Mouse (Mus musculus) hindbrain, embryonic 11.5 days (tissue): Measurements from ENCODE around the gene Ildr2. TPM values are rescaled to one million over a fixed set of nuclear protein-coding genes. Genes with fewer than 3 reads are reported as not detected.

Source experiments
- ATAC-seq: fragments of 200-750 bp; cut with Nextera tagmentation; 2 replicates; pipeline ENCODE4 v1.8.0; 2017; ENCODE audit warnings: mild to moderate bottlenecking, moderate TSS enrichment, moderate library complexity; ENCODE audit not compliant: low FRiP score
- DNase-seq: peaks from one replicate; pipeline ENCODE4 v3.0.0-alpha.2; 2015; ENCODE audit warnings: low spot score
- H3K27ac ChIP-seq: fragments of 300-500 bp; sonication (generic); 2 replicates; pipeline ENCODE4 v1.5.1; 2014; ENCODE audit warnings: mild to moderate bottlenecking, low read depth, low read length
- H3K27me3 ChIP-seq: fragments of 300-500 bp; sonication (generic); 2 replicates; pipeline ENCODE4 v1.6.1; 2014; ENCODE audit warnings: mild to moderate bottlenecking, low read length, moderate library complexity, mixed read lengths; ENCODE audit not compliant: control insufficient read depth, insufficient read depth
- H3K36me3 ChIP-seq: fragments of 300-500 bp; sonication (generic); 2 replicates; pipeline ENCODE4 v1.6.1; 2014; ENCODE audit warnings: mild to moderate bottlenecking, low read length, moderate library complexity, mixed read lengths; ENCODE audit not compliant: control insufficient read depth, insufficient read depth
- H3K4me1 ChIP-seq: fragments of 300-500 bp; sonication (generic); replicated peaks from 2 replicates; pipeline ENCODE4 v1.6.1; 2014; ENCODE audit warnings: low read length, mixed read lengths; ENCODE audit not compliant: control insufficient read depth, insufficient read depth
- H3K4me2 ChIP-seq: fragments of 300-500 bp; sonication (generic); replicated peaks from 2 replicates; pipeline ENCODE4 v1.6.1; 2014; ENCODE audit warnings: mild to moderate bottlenecking, low read depth, low read length
- H3K4me3 ChIP-seq: fragments of 300-500 bp; sonication (generic); 2 replicates; pipeline ENCODE4 v1.5.1; 2014; ENCODE audit warnings: low read depth, low read length
- H3K9ac ChIP-seq: fragments of 300-500 bp; sonication (generic); 2 replicates; pipeline ENCODE4 v1.6.1; 2014; ENCODE audit warnings: low read depth, low read length
- H3K9me3 ChIP-seq: fragments of 300-500 bp; sonication (generic); 2 replicates; pipeline ENCODE4 v1.6.1; 2016; ENCODE audit warnings: low read length; ENCODE audit not compliant: control insufficient read depth
- WGBS: fragments of 180-500 bp; shearing (Covaris S2); extraction: QIAGEN DNeasy Blood & Tissue Kit; methylation state at CpG from one replicate; pipeline ENCODE4 v1.1.7; 2014; 5-methylcytosine and 5-hydroxymethylcytosine counted together
- polyA plus RNA-seq: library from polyadenylated mRNA; unstranded; fragments of >200 nt; fragmentation: Nextera tagmentation; extraction: Ambion mirVana; gene quantifications from 2 replicates; pipeline ENCODE4 v1.2.1, GENCODE M21; 2014

The Ildr2 gene
- polyA plus RNA-seq, 1 experiment from 2014 or later = 7.2 TPM

DNA sequence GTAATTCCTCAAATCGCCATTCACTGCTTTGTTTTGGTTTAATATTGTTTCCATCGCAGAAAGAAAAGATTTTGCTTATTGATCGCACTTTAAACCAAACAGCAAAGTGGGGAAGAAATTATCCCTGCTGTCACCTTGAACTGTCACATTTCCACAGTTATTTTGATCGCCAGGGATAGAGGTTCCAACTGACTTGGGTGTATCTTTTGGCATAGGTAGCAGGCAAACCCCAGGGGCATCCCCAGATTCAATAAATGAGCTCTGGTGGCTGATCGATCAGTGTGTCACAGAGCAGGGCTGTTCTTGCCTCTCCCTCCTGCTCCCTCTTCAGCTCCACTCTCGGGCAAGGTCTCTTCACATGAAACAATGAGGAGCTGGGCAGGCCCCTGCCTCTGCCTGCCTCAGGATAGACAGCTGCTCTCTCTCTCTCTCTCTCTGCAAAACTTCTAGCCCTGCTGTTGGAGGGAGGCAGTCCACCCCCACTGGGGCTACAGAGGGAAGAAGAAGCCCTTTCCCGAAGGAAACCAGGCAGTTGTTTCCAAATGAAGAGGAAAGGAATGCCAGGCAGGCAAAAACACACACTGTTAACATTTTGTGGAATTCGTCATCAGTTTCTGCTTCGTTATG lies 25.8 kb downstream of the Ildr2 start:
- H3K36me3 ChIP-seq = no peaks in the 10 kb centered on the region
- 21% methylated on average over 9 of the region's 9 CpGs for WGBS
- H3K4me2 ChIP-seq = no peak overlapping the region
- peaks cover 23% of the 10 kb centered on the region for H3K4me1 ChIP-seq
- no peaks in the 10 kb centered on the region for H3K9me3 ChIP-seq
- DNase-seq (peak; percentile 63), ATAC-seq (peak; percentile 19; the same call in 1 of the 2 replicates)
- H3K27ac ChIP-seq = peak overlapping the region; percentile 85
- no peaks in the 10 kb centered on the region for H3K27me3 ChIP-seq
- H3K9ac ChIP-seq = 0 out of 2 replicates have a peak overlapping the region, but pooled peaks have one; percentile 2
- H3K4me3 ChIP-seq = no peak overlapping the region

GRCm38 (mm10) chr1:166280566-166280965 lies 26.6 kb downstream of the Ildr2 start:
- DNase-seq (peak; percentile 82), ATAC-seq (peak; percentile 50)
- no peaks in the 10 kb centered on the region for H3K27me3 ChIP-seq
- H3K27ac ChIP-seq = peak overlapping the region; percentile 85
- no peak overlapping the region for H3K4me3 ChIP-seq
- H3K4me2 ChIP-seq = no peak overlapping the region
- no peaks in the 10 kb centered on the region for H3K36me3 ChIP-seq
- no peaks in the 10 kb centered on the region for H3K9me3 ChIP-seq
- 5% methylated on average over 1 of the region's 1 CpGs for WGBS
- H3K4me1 ChIP-seq = peaks cover 23% of the 10 kb centered on the region
- H3K9ac ChIP-seq = no peak overlapping the region; the same call in 1 of the 2 replicates

DNA sequence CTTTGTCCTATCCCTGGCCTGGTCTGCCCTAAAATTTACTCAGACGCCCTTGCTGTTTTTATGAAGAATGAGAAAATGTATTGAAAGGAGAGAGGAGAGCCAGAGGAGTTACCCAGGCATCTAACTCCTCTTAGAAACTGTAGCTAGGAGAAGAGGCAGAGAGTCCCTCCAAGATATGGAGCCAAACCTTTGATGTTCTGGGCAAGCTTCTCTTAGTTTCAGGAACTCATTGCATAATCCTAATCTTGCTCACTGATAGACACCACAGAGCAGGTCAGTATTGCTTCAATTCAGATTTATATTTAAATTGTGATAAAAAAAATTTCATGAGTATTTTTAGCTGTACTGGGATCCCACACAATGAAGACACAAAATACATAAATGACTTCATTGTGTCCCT lies 27.3 kb downstream of the Ildr2 start:
- Histone ChIP-seq H3K9me3 (no peaks in the 10 kb centered on the region), H3K4me1 (peaks cover 23% of the 10 kb centered on the region), H3K9ac (no peak overlapping the region; the same call in 1 of the 2 replicates), H3K4me2 (no peak overlapping the region), H3K36me3 (no peaks in the 10 kb centered on the region), H3K4me3 (no peak overlapping the region), H3K27ac (peak overlapping the region; percentile 85), H3K27me3 (no peaks in the 10 kb centered on the region)
- 25% methylated on average over 1 of the region's 1 CpGs for WGBS
- DNase-seq (no peak), ATAC-seq (no peak)

GRCm38 (mm10) chr1:166281836-166282235 lies 27.9 kb downstream of the Ildr2 start:
- 28% methylated on average over 3 of the region's 3 CpGs for WGBS
- H3K4me3 ChIP-seq = no peak overlapping the region

GRCm38 (mm10) chr1:166282597-166283210 lies 28.8 kb downstream of the Ildr2 start:
- Histone ChIP-seq H3K27me3 (no peaks in the 10 kb centered on the region), H3K27ac (peak overlapping the region; percentile 92), H3K4me3 (no peak overlapping the region), H3K4me1 (peaks cover 23% of the 10 kb centered on the region), H3K4me2 (peak overlapping the region; percentile 24; the same call in 1 of the 2 replicates), H3K9ac (peak overlapping the region; percentile 38; the same call in 1 of the 2 replicates), H3K36me3 (no peaks in the 10 kb centered on the region), H3K9me3 (no peaks in the 10 kb centered on the region)
- 3% methylated on average over 22 of the region's 22 CpGs for WGBS
- ATAC-seq (peak; percentile 94), DNase-seq (peak; percentile 98)

More at GRCm38 (mm10) chr1:166281836-166282235, 27.9 kb downstream of the Ildr2 start:
- no peaks in the 10 kb centered on the region for H3K27me3 ChIP-seq
- H3K4me2 ChIP-seq = no peak overlapping the region
- DNase-seq (peak; percentile 28), ATAC-seq (no peak)
- H3K36me3 ChIP-seq = no peaks in the 10 kb centered on the region
- no peak overlapping the region for H3K9ac ChIP-seq
- H3K9me3 ChIP-seq = no peaks in the 10 kb centered on the region
- peaks cover 23% of the 10 kb centered on the region for H3K4me1 ChIP-seq
- H3K27ac ChIP-seq = peak overlapping the region; percentile 92

- DNase-seq = no peak
- 61% methylated on average over 6 of the region's 6 CpGs for WGBS
Observed at GRCm38 (mm10) chr1:166283451-166283850, 29.5 kb downstream of the Ildr2 start.

GRCm38 (mm10) chr1:166284390-166284789 lies 30.5 kb downstream of the Ildr2 start:
- Histone ChIP-seq H3K9me3 (no peaks in the 10 kb centered on the region), H3K4me3 (no peak overlapping the region), H3K4me1 (peaks cover 18% of the 10 kb centered on the region), H3K4me2 (no peak overlapping the region), H3K36me3 (no peaks in the 10 kb centered on the region), H3K9ac (no peak overlapping the region), H3K27ac (no peak overlapping the region), H3K27me3 (no peaks in the 10 kb centered on the region)
- ATAC-seq (no peak), DNase-seq (no peak)
- 66% methylated on average over 8 of the region's 8 CpGs for WGBS

More at GRCm38 (mm10) chr1:166283451-166283850, 29.5 kb downstream of the Ildr2 start:
- no peak overlapping the region for H3K4me3 ChIP-seq
- no peak overlapping the region for H3K9ac ChIP-seq
- no peaks in the 10 kb centered on the region for H3K9me3 ChIP-seq
- H3K4me2 ChIP-seq = no peak overlapping the region
- H3K27me3 ChIP-seq = no peaks in the 10 kb centered on the region
- no peaks in the 10 kb centered on the region for H3K36me3 ChIP-seq
- H3K27ac ChIP-seq = peak overlapping the region; percentile 92
- peaks cover 23% of the 10 kb centered on the region for H3K4me1 ChIP-seq
- no peak for ATAC-seq

DNA sequence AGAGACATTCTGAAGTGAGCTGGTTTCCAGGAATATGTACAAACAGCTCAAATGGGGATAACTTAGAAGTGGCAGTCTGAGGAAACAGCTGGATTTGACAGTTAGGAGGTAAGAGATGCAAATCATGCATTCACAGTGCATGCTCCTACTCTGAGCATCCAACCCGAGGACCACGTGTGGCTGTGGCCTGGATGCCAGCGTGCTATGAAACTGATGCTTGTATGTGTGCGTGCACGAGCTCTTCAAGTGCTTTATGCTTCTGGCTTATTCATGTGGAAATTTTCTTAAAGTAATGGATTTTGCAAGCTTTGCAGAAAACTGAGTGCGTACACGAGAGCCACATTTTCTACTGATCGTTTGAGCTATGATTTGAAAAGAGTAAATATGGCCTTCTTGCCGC lies 32.3 kb downstream of the Ildr2 start:
- Histone ChIP-seq H3K4me2 (no peak overlapping the region), H3K9ac (no peak overlapping the region), H3K27me3 (no peaks in the 10 kb centered on the region), H3K9me3 (no peaks in the 10 kb centered on the region), H3K27ac (no peak overlapping the region), H3K36me3 (no peaks in the 10 kb centered on the region), H3K4me1 (peaks cover 9% of the 10 kb centered on the region), H3K4me3 (no peak overlapping the region)
- WGBS = 79% methylated on average over 9 of the region's 9 CpGs
- ATAC-seq (no peak), DNase-seq (no peak)

DNA sequence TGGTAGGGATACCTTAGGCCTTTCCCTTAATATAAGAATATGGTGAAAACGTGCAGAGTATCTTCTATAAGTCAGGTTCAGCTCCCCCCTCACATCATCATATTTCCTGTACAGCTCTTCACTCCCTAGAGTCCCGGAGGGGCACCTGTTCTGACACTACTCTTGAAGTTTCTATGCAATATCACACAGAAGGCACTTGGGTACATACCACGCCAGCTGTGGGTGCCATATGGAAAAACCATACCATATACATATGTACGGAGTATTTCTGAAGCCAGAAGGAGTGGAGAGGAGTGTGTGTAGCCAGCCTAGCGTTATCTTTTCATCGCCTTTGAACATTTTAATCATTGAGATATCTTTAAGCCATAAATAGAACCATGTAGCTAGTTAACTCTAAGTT lies 36.6 kb downstream of the Ildr2 start:
- 90% methylated on average over 6 of the region's 6 CpGs for WGBS
- no peaks in the 10 kb centered on the region for H3K36me3 ChIP-seq
- no peaks in the 10 kb centered on the region for H3K27me3 ChIP-seq
- ATAC-seq = no peak
- H3K9me3 ChIP-seq = no peaks in the 10 kb centered on the region
- no peak overlapping the region for H3K9ac ChIP-seq
- DNase-seq = no peak
- H3K4me1 ChIP-seq = no peaks in the 10 kb centered on the region
- H3K4me3 ChIP-seq = no peak overlapping the region
- no peak overlapping the region for H3K27ac ChIP-seq
- no peak overlapping the region for H3K4me2 ChIP-seq
